In genomic region chr9:42293051-42293450, GRCm38 (mm10) we compare ENCODE assay signal across 19 mouse cellular contexts. TPM values are rescaled to one million over a fixed set of nuclear protein-coding genes. Genes with fewer than 3 reads are reported as not detected.
DNase-seq lines count a peak whose midpoint lies in the region; ATAC-seq and TF ChIP-seq lines count a peak whose summit lies in the region.
"Had no signal": no experiment of that assay in that cellular context is flagged by ENCODE, and none has a peak within 500 bp of the region (broad histone marks: within the 10 kb centered on the region; RNA-seq: fewer than 3 reads in every experiment).

No protein-coding gene starts in this region.

- no peak overlapping the region for H3K4me3 ChIP-seq in intestine, embryonic 14.5 days (ENCODE audit: low read depth, low read length)
- H3K4me3 ChIP-seq in intestine, embryonic 16.5 days (ENCODE audit: low read length) = no peak overlapping the region
- H3K4me3 ChIP-seq in midbrain, embryonic 14.5 days (replicated peaks; ENCODE audit: low read depth, low read length) = no peak overlapping the region
- H3K4me3 ChIP-seq in midbrain, embryonic 10.5 days = no peak overlapping the region
- H3K4me3 ChIP-seq in hindbrain, embryonic 15.5 days = no peak overlapping the region
- no peak overlapping the region for H3K4me3 ChIP-seq in midbrain, postnatal 0 days (ENCODE audit: low read depth, low read length)
- H3K4me3 ChIP-seq: embryonic facial prominence, embryonic 10.5 days; limb, embryonic 15.5 days had no signal

- H3K4me1 ChIP-seq in intestine, embryonic 14.5 days (replicated peaks; ENCODE audit: control insufficient read depth, insufficient read depth, low read length) = no peaks in the 10 kb centered on the region
- no peaks in the 10 kb centered on the region for H3K4me1 ChIP-seq in intestine, embryonic 16.5 days (ENCODE audit: control insufficient read depth, insufficient read depth, low read length)
- H3K4me1 ChIP-seq in midbrain, embryonic 14.5 days (ENCODE audit: control insufficient read depth, insufficient read depth, low read length) = no peaks in the 10 kb centered on the region
- peaks cover 7% of the 10 kb centered on the region for H3K4me1 ChIP-seq in midbrain, embryonic 10.5 days
- peaks cover 8% of the 10 kb centered on the region; the same call in 1 of the 2 replicates for H3K4me1 ChIP-seq in hindbrain, embryonic 15.5 days (replicated peaks)
- no peaks in the 10 kb centered on the region for H3K4me1 ChIP-seq in midbrain, postnatal 0 days (ENCODE audit: insufficient read depth, low read length)
- H3K4me1 ChIP-seq: embryonic facial prominence, embryonic 10.5 days; limb, embryonic 15.5 days had no signal

- ATAC-seq in intestine, embryonic 14.5 days (replicated peaks; ENCODE audit: low FRiP score, low TSS enrichment, low read depth) = no peak
- no peak for ATAC-seq in intestine, embryonic 16.5 days
- ATAC-seq in midbrain, embryonic 14.5 days (ENCODE audit: low FRiP score, low TSS enrichment) = no peak
- no peak for ATAC-seq in hindbrain, embryonic 15.5 days (ENCODE audit: low FRiP score, low read depth)
- no peak for ATAC-seq in midbrain, postnatal 0 days (ENCODE audit: low FRiP score)

- WGBS in intestine, embryonic 14.5 days = 59% methylated on average over 7 of the region's 7 CpGs
- WGBS in intestine, embryonic 16.5 days = 44% methylated on average over 7 of the region's 7 CpGs
- WGBS in midbrain, embryonic 14.5 days = 27% methylated on average over 7 of the region's 7 CpGs
- 40% methylated on average over 7 of the region's 7 CpGs for WGBS in midbrain, embryonic 10.5 days
- WGBS in hindbrain, embryonic 15.5 days = 27% methylated on average over 7 of the region's 7 CpGs
- 22% methylated on average over 7 of the region's 7 CpGs for WGBS in midbrain, postnatal 0 days

- no peak for TF ChIP-seq CTCF in midbrain, postnatal 0 days (IDR thresholded peaks at IDR 0.05)

- H3K27me3 ChIP-seq in intestine, embryonic 14.5 days (replicated peaks; ENCODE audit: control insufficient read depth, insufficient read depth, low read length) = no peaks in the 10 kb centered on the region
- no peaks in the 10 kb centered on the region for H3K27me3 ChIP-seq in intestine, embryonic 16.5 days (replicated peaks; ENCODE audit: control insufficient read depth, insufficient read depth, low read length)
- no peaks in the 10 kb centered on the region for H3K27me3 ChIP-seq in midbrain, embryonic 14.5 days (ENCODE audit: control insufficient read depth, insufficient read depth, low read length)
- no peaks in the 10 kb centered on the region for H3K27me3 ChIP-seq in midbrain, embryonic 10.5 days (ENCODE audit: low read depth, poor library complexity, severe bottlenecking)
- H3K27me3 ChIP-seq in hindbrain, embryonic 15.5 days = no peaks in the 10 kb centered on the region
- H3K27me3 ChIP-seq in midbrain, postnatal 0 days (ENCODE audit: insufficient read depth, low read length) = no peaks in the 10 kb centered on the region
- H3K27me3 ChIP-seq: limb, embryonic 15.5 days had no signal

- H3K27ac ChIP-seq in intestine, embryonic 14.5 days (ENCODE audit: low read depth) = no peak overlapping the region
- H3K27ac ChIP-seq in intestine, embryonic 16.5 days (ENCODE audit: low read length) = no peak overlapping the region
- no peak overlapping the region for H3K27ac ChIP-seq in midbrain, embryonic 14.5 days (replicated peaks; ENCODE audit: low read depth, low read length)
- no peak overlapping the region for H3K27ac ChIP-seq in midbrain, embryonic 10.5 days (replicated peaks)
- H3K27ac ChIP-seq in hindbrain, embryonic 15.5 days (replicated peaks) = peak overlapping the region; percentile 67; the same call in 1 of the 2 replicates
- H3K27ac ChIP-seq in midbrain, postnatal 0 days (ENCODE audit: low read depth, low read length) = no peak overlapping the region
- H3K27ac ChIP-seq: embryonic facial prominence, embryonic 10.5 days; limb, embryonic 15.5 days had no signal

- DNase-seq in intestine, embryonic 14.5 days (ENCODE audit: low spot score) = peak; percentile 24
- DNase-seq in midbrain, embryonic 14.5 days = peak; percentile 45
- DNase-seq in midbrain, embryonic 10.5 days (ENCODE audit: low spot score) = no peak
- peak; percentile 52 for DNase-seq in midbrain, postnatal 0 days (ENCODE audit: low spot score)
- no peak for DNase-seq in right cerebral cortex, adult 18-20 months
- no peak for DNase-seq in embryo, embryonic 10.5 days (ENCODE audit: low spot score)
- DNase-seq: adrenal gland, postnatal 36 days; cerebellum, adult 2 months; gastrocnemius, postnatal 25 days; heart, postnatal 10 days; lung, adult 2 months; lung, postnatal 36 days; right cerebral cortex, postnatal 14 days; spleen, adult 18-20 months; thymus, adult 18-20 months had no signal

- no peak overlapping the region for H3K4me2 ChIP-seq in intestine, embryonic 14.5 days (ENCODE audit: low read length)
- no peak overlapping the region for H3K4me2 ChIP-seq in intestine, embryonic 16.5 days (ENCODE audit: low read depth, low read length)
- H3K4me2 ChIP-seq in midbrain, embryonic 14.5 days (ENCODE audit: low read length) = no peak overlapping the region
- 0 out of 2 replicates have a peak overlapping the region, but pooled peaks have one; percentile 5 for H3K4me2 ChIP-seq in hindbrain, embryonic 15.5 days
- no peak overlapping the region for H3K4me2 ChIP-seq in midbrain, postnatal 0 days (ENCODE audit: low read depth, low read length, poor library complexity, severe bottlenecking)
- H3K4me2 ChIP-seq: limb, embryonic 15.5 days had no signal

- H3K9me3 ChIP-seq in intestine, embryonic 14.5 days (ENCODE audit: control insufficient read depth, low read length) = no peaks in the 10 kb centered on the region
- no peaks in the 10 kb centered on the region for H3K9me3 ChIP-seq in intestine, embryonic 16.5 days (ENCODE audit: control insufficient read depth, low read length)
- H3K9me3 ChIP-seq in midbrain, embryonic 14.5 days (ENCODE audit: control insufficient read depth, low read length) = no peaks in the 10 kb centered on the region
- no peaks in the 10 kb centered on the region for H3K9me3 ChIP-seq in midbrain, embryonic 10.5 days (replicated peaks)
- no peaks in the 10 kb centered on the region for H3K9me3 ChIP-seq in hindbrain, embryonic 15.5 days
- no peaks in the 10 kb centered on the region for H3K9me3 ChIP-seq in midbrain, postnatal 0 days (ENCODE audit: low read length)
- H3K9me3 ChIP-seq: embryonic facial prominence, embryonic 10.5 days; limb, embryonic 15.5 days had no signal

- no peaks in the 10 kb centered on the region for H3K36me3 ChIP-seq in intestine, embryonic 14.5 days (ENCODE audit: control insufficient read depth, insufficient read depth, low read length)
- no peaks in the 10 kb centered on the region for H3K36me3 ChIP-seq in intestine, embryonic 16.5 days (ENCODE audit: control insufficient read depth, insufficient read depth, low read length)
- no peaks in the 10 kb centered on the region for H3K36me3 ChIP-seq in midbrain, embryonic 14.5 days (ENCODE audit: control insufficient read depth, insufficient read depth, low read length)
- no peaks in the 10 kb centered on the region for H3K36me3 ChIP-seq in midbrain, embryonic 10.5 days
- H3K36me3 ChIP-seq in hindbrain, embryonic 15.5 days = no peaks in the 10 kb centered on the region
- H3K36me3 ChIP-seq in midbrain, postnatal 0 days (ENCODE audit: insufficient read depth, low read length) = no peaks in the 10 kb centered on the region
- H3K36me3 ChIP-seq: embryonic facial prominence, embryonic 10.5 days; limb, embryonic 15.5 days had no signal

- no peak overlapping the region for H3K9ac ChIP-seq in intestine, embryonic 14.5 days (ENCODE audit: low read length)
- no peak overlapping the region for H3K9ac ChIP-seq in intestine, embryonic 16.5 days (ENCODE audit: low read depth, low read length)
- no peak overlapping the region for H3K9ac ChIP-seq in midbrain, embryonic 14.5 days (replicated peaks; ENCODE audit: low read length)
- no peak overlapping the region for H3K9ac ChIP-seq in hindbrain, embryonic 15.5 days
- no peak overlapping the region for H3K9ac ChIP-seq in midbrain, postnatal 0 days (replicated peaks; ENCODE audit: low read length, poor library complexity, severe bottlenecking)
- H3K9ac ChIP-seq: limb, embryonic 15.5 days had no signal

RNA-seq across cellular contexts. Expression of gene Sc5d, which starts 29.0 kb away (rescaled TPM):
- 68.8 and 77.6 TPM in 2 replicates for polyA plus RNA-seq in intestine, embryonic 14.5 days (2014; fragmentation: Nextera tagmentation; extraction: Ambion mirVana)
- polyA plus RNA-seq in intestine, embryonic 16.5 days (2015; fragmentation: Nextera tagmentation; extraction: Ambion mirVana) = 106 and 118 TPM in 2 replicates
- 71.8 and 76.3 TPM in 2 replicates for polyA plus RNA-seq in midbrain, embryonic 14.5 days (2014; fragmentation: Nextera tagmentation; extraction: Ambion mirVana)
- polyA plus RNA-seq in midbrain, embryonic 10.5 days (2016; fragmentation: Nextera tagmentation; extraction: Ambion mirVana) = 64.8 and 71.0 TPM in 2 replicates
- polyA plus RNA-seq in hindbrain, embryonic 15.5 days (2015; fragmentation: Nextera tagmentation; extraction: Ambion mirVana) = 73.4 and 77.8 TPM in 2 replicates
- total RNA-seq in midbrain, postnatal 0 days (2014; rRNA removed) = 32.4 and 67.0 TPM in 2 replicates
- polyA plus RNA-seq in midbrain, postnatal 0 days (2015; fragmentation: Nextera tagmentation; extraction: Ambion mirVana) = 63.7 and 70.3 TPM in 2 replicates

Comparison
In these comparisons a context has a peak if more than half of its experiments do, and no peak if none do; other contexts are left out.
1. DNase-seq: peak in intestine, embryonic 14.5 days (single experiment), midbrain, embryonic 14.5 days (single experiment) and midbrain, postnatal 0 days (single experiment); none in midbrain, embryonic 10.5 days (single experiment), right cerebral cortex, adult 18-20 months (single experiment) and embryo, embryonic 10.5 days (single experiment).